In genomic region chr3:145988684-145989575, GRCm38 (mm10) we compare ENCODE assay signal across 8 mouse cellular contexts. TPM values are rescaled to one million over a fixed set of nuclear protein-coding genes. Genes with fewer than 3 reads are reported as not detected.
A peak's percentile ranks its signal among the peaks of the same experiment; 100 is the strongest.
DNase-seq lines count a peak whose midpoint lies in the region; ATAC-seq lines count a peak whose summit lies in the region.

No protein-coding gene starts in this region.

- ATAC-seq in intestine, embryonic 16.5 days: no peak
- ATAC-seq in neural tube, embryonic 13.5 days (ENCODE audit: low read depth): no peak; the same call in 1 of the 2 replicates

- H3K27me3 ChIP-seq in intestine, embryonic 16.5 days (replicated peaks; ENCODE audit: control insufficient read depth, insufficient read depth, low read length): no peaks in the 10 kb centered on the region
- H3K27me3 ChIP-seq in neural tube, embryonic 13.5 days: peaks cover 48% of the 10 kb centered on the region

- H3K4me1 ChIP-seq in intestine, embryonic 16.5 days (ENCODE audit: control insufficient read depth, insufficient read depth, low read length): peaks cover 12% of the 10 kb centered on the region; the same call in 1 of the 2 replicates
- H3K4me1 ChIP-seq in neural tube, embryonic 13.5 days (replicated peaks): peaks cover 19% of the 10 kb centered on the region

- peak; percentile 21 for DNase-seq in adrenal gland, postnatal 14 days
- DNase-seq in adrenal gland, adult 2 months: no peak
- DNase-seq in thymus, postnatal 4 days: peak; percentile 15
- DNase-seq in thymus, postnatal 25 days: no peak
- no peak for DNase-seq in cerebellum, adult 11-12 months
- no peak for DNase-seq in gastrocnemius, postnatal 25 days

- peak overlapping the region; percentile 68 for H3K4me3 ChIP-seq in intestine, embryonic 16.5 days (ENCODE audit: low read length)
- peak overlapping the region; percentile 68 for H3K4me3 ChIP-seq in neural tube, embryonic 13.5 days

- peak overlapping the region; percentile 75 for H3K4me2 ChIP-seq in intestine, embryonic 16.5 days (ENCODE audit: low read depth, low read length)
- H3K4me2 ChIP-seq in neural tube, embryonic 13.5 days: peak overlapping the region; percentile 79

- no peaks in the 10 kb centered on the region for H3K36me3 ChIP-seq in intestine, embryonic 16.5 days (ENCODE audit: control insufficient read depth, insufficient read depth, low read length)
- no peaks in the 10 kb centered on the region for H3K36me3 ChIP-seq in neural tube, embryonic 13.5 days

- peak overlapping the region; percentile 95 for H3K27ac ChIP-seq in intestine, embryonic 16.5 days (ENCODE audit: low read length)
- no peak overlapping the region for H3K27ac ChIP-seq in neural tube, embryonic 13.5 days (replicated peaks)

- H3K9me3 ChIP-seq in intestine, embryonic 16.5 days (ENCODE audit: control insufficient read depth, low read length): no peaks in the 10 kb centered on the region
- H3K9me3 ChIP-seq in neural tube, embryonic 13.5 days: no peaks in the 10 kb centered on the region

- H3K9ac ChIP-seq in intestine, embryonic 16.5 days (ENCODE audit: low read depth, low read length): peak overlapping the region; percentile 82
- peak overlapping the region; percentile 79 for H3K9ac ChIP-seq in neural tube, embryonic 13.5 days

- WGBS in intestine, embryonic 16.5 days: 1% methylated on average over 45 of the region's 45 CpGs
- under 1% methylated on average over 45 of the region's 45 CpGs for WGBS in neural tube, embryonic 13.5 days

RNA-seq across cellular contexts. Expression of gene Syde2, which starts 1.3 kb away (rescaled TPM):
- total RNA-seq in adrenal gland, postnatal 14 days (2021): 4.9 and 7.2 TPM in 2 replicates
- 1 to 10 TPM; 4.2 to 6.8 TPM for total RNA-seq in adrenal gland, adult 2 months (2021)
- polyA plus RNA-seq in adrenal gland, adult 2 months (2012; rRNA removed): 4.2 and 5.0 TPM in 2 replicates
- polyA plus RNA-seq in intestine, embryonic 16.5 days (2015; fragmentation: Nextera tagmentation; extraction: Ambion mirVana): 1.2 and 1.4 TPM in 2 replicates
- polyA plus RNA-seq in neural tube, embryonic 13.5 days (2015; fragmentation: Nextera tagmentation; extraction: Ambion mirVana): 0.33 and 0.45 TPM in 2 replicates
- total RNA-seq in gastrocnemius, postnatal 25 days (2021): 1 to 10 TPM in 1 of 2 experiments, under 1 TPM in 1; 0.92 to 1.2 TPM

RNA-seq across cellular contexts. Expression of gene 2410004B18Rik, which starts 51.1 kb away (rescaled TPM):
- total RNA-seq in adrenal gland, postnatal 14 days (2021): 22.2 and 30.6 TPM in 2 replicates
- total RNA-seq in adrenal gland, adult 2 months (2021): 10 to 100 TPM; 22.0 to 23.1 TPM
- 8.7 and 9.2 TPM in 2 replicates for polyA plus RNA-seq in adrenal gland, adult 2 months (2012; rRNA removed)
- polyA plus RNA-seq in intestine, embryonic 16.5 days (2015; fragmentation: Nextera tagmentation; extraction: Ambion mirVana): 38.5 and 42.0 TPM in 2 replicates
- 69.0 and 80.3 TPM in 2 replicates for polyA plus RNA-seq in neural tube, embryonic 13.5 days (2015; fragmentation: Nextera tagmentation; extraction: Ambion mirVana)
- 10 to 100 TPM; 14.3 to 17.9 TPM for total RNA-seq in gastrocnemius, postnatal 25 days (2021)

Comparison
In these comparisons a context has a peak if more than half of its experiments do, and no peak if none do; other contexts are left out.
1. DNase-seq: peak in adrenal gland, postnatal 14 days (single experiment) and thymus, postnatal 4 days (single experiment); none in adrenal gland, adult 2 months (single experiment), thymus, postnatal 25 days (single experiment), cerebellum, adult 11-12 months (single experiment) and gastrocnemius, postnatal 25 days (single experiment).